ENCODE assay signal across 22 mouse cellular contexts in the genomic region with DNA sequence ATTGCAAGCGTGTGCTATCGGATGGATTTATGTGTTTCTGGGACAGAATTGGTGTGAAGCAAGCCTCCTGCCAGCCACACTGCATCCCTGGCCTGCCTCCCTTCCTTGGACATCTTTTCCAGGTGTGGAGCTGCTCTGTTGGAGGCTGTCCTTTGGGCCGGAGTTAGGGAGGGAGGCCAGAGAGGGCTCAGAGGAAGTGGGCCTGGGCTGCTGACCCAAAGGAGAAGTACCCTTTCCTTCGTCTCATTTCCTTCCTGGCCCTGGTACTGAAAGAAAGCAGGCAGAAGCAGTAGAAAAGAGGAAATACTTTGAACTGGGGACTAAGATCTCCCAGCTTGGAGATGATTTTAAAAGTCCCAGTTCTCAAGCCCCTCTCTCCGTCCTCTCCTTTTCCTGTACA. TPM values are rescaled to one million over a fixed set of nuclear protein-coding genes. Genes with fewer than 3 reads are reported as not detected.
DNase-seq lines count a peak whose midpoint lies in the region; ATAC-seq and TF ChIP-seq lines count a peak whose summit lies in the region.
"Had no signal": no experiment of that assay in that cellular context is flagged by ENCODE, and none has a peak within 500 bp of the region (broad histone marks: within the 10 kb centered on the region; RNA-seq: fewer than 3 reads in every experiment).

No protein-coding gene starts in this region.

- no peaks in the 10 kb centered on the region for H3K79me2 ChIP-seq in liver, adult 2 months (ENCODE audit: control insufficient read depth, insufficient read depth, low read length)

- no peaks in the 10 kb centered on the region for H3K27me3 ChIP-seq in liver, adult 2 months (ENCODE audit: control insufficient read depth, insufficient read depth, low read length)
- no peaks in the 10 kb centered on the region for H3K27me3 ChIP-seq in liver, embryonic 12.5 days (replicated peaks)
- H3K27me3 ChIP-seq in megakaryocyte, embryonic 14.5 days (replicated peaks): no peaks in the 10 kb centered on the region
- H3K27me3 ChIP-seq in hindbrain, embryonic 11.5 days (ENCODE audit: control insufficient read depth, insufficient read depth, low read length): no peaks in the 10 kb centered on the region
- H3K27me3 ChIP-seq: forebrain, embryonic 12.5 days; Patski had no signal

- no peak overlapping the region for H3K4me2 ChIP-seq in liver, embryonic 12.5 days
- no peak overlapping the region for H3K4me2 ChIP-seq in hindbrain, embryonic 11.5 days (replicated peaks; ENCODE audit: low read depth, low read length)
- H3K4me2 ChIP-seq: forebrain, embryonic 12.5 days had no signal

- no peaks in the 10 kb centered on the region for H3K36me3 ChIP-seq in liver, adult 2 months (ENCODE audit: control insufficient read depth, insufficient read depth, low read length)
- H3K36me3 ChIP-seq in liver, embryonic 12.5 days: peaks cover 76% of the 10 kb centered on the region
- H3K36me3 ChIP-seq in megakaryocyte, embryonic 14.5 days (replicated peaks; ENCODE audit: low read length): peaks cover 97% of the 10 kb centered on the region
- no peaks in the 10 kb centered on the region for H3K36me3 ChIP-seq in hindbrain, embryonic 11.5 days (ENCODE audit: control insufficient read depth, insufficient read depth, low read length)

- TF ChIP-seq POLR2A in liver, adult 2 months (IDR thresholded peaks at IDR 0.05; ENCODE audit: extremely low read depth, insufficient read depth, low read length): no peak
- TF ChIP-seq POLR2A in bone marrow macrophage, adult 2 months (IDR thresholded peaks at IDR 0.05; ENCODE audit: borderline replicate concordance, low read depth, low read length): no peak

- no peak for TF ChIP-seq CTCF in liver, adult 2 months (IDR thresholded peaks at IDR 0.05; ENCODE audit: low read depth, low read length)
- no peak for TF ChIP-seq CTCF in bone marrow macrophage, adult 2 months (IDR thresholded peaks at IDR 0.05; ENCODE audit: low read depth, low read length)

- peak overlapping the region; percentile 15 for H3K27ac ChIP-seq in liver, adult 2 months (replicated peaks; ENCODE audit: insufficient read depth, low read depth, low read length)
- peak overlapping the region; percentile 91 for H3K27ac ChIP-seq in bone marrow macrophage, adult 2 months (ENCODE audit: insufficient read depth, low read depth, low read length)
- H3K27ac ChIP-seq in liver, embryonic 12.5 days: 0 out of 2 replicates have a peak overlapping the region, but pooled peaks have one; percentile 38
- no peak overlapping the region for H3K27ac ChIP-seq in hindbrain, embryonic 11.5 days (ENCODE audit: low read depth, low read length)
- H3K27ac ChIP-seq: forebrain, embryonic 12.5 days; heart, adult 2 months; hindbrain, embryonic 10.5 days had no signal

- H3K9ac ChIP-seq in liver, adult 2 months (ENCODE audit: low read depth, low read length): no peak overlapping the region
- no peak overlapping the region for H3K9ac ChIP-seq in liver, embryonic 12.5 days
- H3K9ac ChIP-seq in hindbrain, embryonic 11.5 days (ENCODE audit: low read depth, low read length): no peak overlapping the region
- H3K9ac ChIP-seq: forebrain, embryonic 12.5 days had no signal

- no peak for DNase-seq in liver, adult 2 months (ENCODE audit: extremely low read depth, low read depth, low spot score)
- no peak for DNase-seq in liver
- no peak for DNase-seq in adrenal gland, postnatal 14 days
- no peak for DNase-seq in left cerebral cortex, adult 9 months (ENCODE audit: low spot score in 2 of 2)
- no peak for DNase-seq in hindbrain, embryonic 11.5 days (ENCODE audit: low spot score)
- DNase-seq: adrenal gland, adult 8-10 months; cerebellum, adult 11-12 months; cerebellum, postnatal 36 days; heart, adult 2 months; kidney, adult 2 months; kidney, postnatal 10 days; lung, postnatal 10 days; right cerebral cortex, postnatal 4 days; thymus, postnatal 36 days had no signal

- no peak overlapping the region for H3K4me3 ChIP-seq in liver, adult 2 months (ENCODE audit: insufficient read depth, low read depth, low read length)
- 0 out of 2 replicates have a peak overlapping the region, but pooled peaks have one; percentile 6 for H3K4me3 ChIP-seq in bone marrow macrophage, adult 2 months (ENCODE audit: insufficient read depth, low read length)
- no peak overlapping the region for H3K4me3 ChIP-seq in liver, embryonic 12.5 days
- peak overlapping the region; percentile 19 for H3K4me3 ChIP-seq in megakaryocyte, embryonic 14.5 days (replicated peaks)
- no peak overlapping the region for H3K4me3 ChIP-seq in hindbrain, embryonic 11.5 days (ENCODE audit: low read depth, low read length)
- H3K4me3 ChIP-seq: forebrain, embryonic 12.5 days; heart, adult 2 months; hindbrain, embryonic 10.5 days had no signal

- WGBS in liver, adult 2 months: 72% methylated on average over 5 of the region's 5 CpGs
- 83% methylated on average over 5 of the region's 5 CpGs for WGBS in liver, embryonic 12.5 days (ENCODE audit: insufficient replicate concordance)
- 89% methylated on average over 5 of the region's 5 CpGs for WGBS in hindbrain, embryonic 11.5 days

- no peaks in the 10 kb centered on the region for H3K9me3 ChIP-seq in liver, embryonic 12.5 days (replicated peaks)
- H3K9me3 ChIP-seq in megakaryocyte, embryonic 14.5 days: peaks cover 13% of the 10 kb centered on the region
- no peaks in the 10 kb centered on the region for H3K9me3 ChIP-seq in hindbrain, embryonic 11.5 days (ENCODE audit: control insufficient read depth, low read length)
- H3K9me3 ChIP-seq: forebrain, embryonic 12.5 days; hindbrain, embryonic 10.5 days had no signal

- no peak for ATAC-seq in liver, embryonic 12.5 days
- ATAC-seq in hindbrain, embryonic 11.5 days (ENCODE audit: low FRiP score): no peak
- ATAC-seq: inflammation-experienced regulatory T-cells, adult 6 months; midbrain, embryonic 16.5 days; Patski had no signal

- H3K4me1 ChIP-seq in liver, adult 2 months (ENCODE audit: control insufficient read depth, insufficient read depth, low read length): peaks cover 16% of the 10 kb centered on the region
- H3K4me1 ChIP-seq in bone marrow macrophage, adult 2 months (ENCODE audit: control insufficient read depth, insufficient read depth, low read length): peaks cover 52% of the 10 kb centered on the region
- peaks cover 75% of the 10 kb centered on the region for H3K4me1 ChIP-seq in liver, embryonic 12.5 days
- H3K4me1 ChIP-seq in megakaryocyte, embryonic 14.5 days: peaks cover 100% of the 10 kb centered on the region
- peaks cover 2% of the 10 kb centered on the region; the same call in 1 of the 2 replicates for H3K4me1 ChIP-seq in hindbrain, embryonic 11.5 days (replicated peaks; ENCODE audit: control insufficient read depth, insufficient read depth, low read length)

RNA-seq across cellular contexts. Expression of gene Arrb1, which starts 14.4 kb away (rescaled TPM):
- total RNA-seq in liver, adult 2 months (2014; rRNA removed): 6.5 and 9.5 TPM in 2 replicates
- polyA plus RNA-seq in liver, adult 2 months (2012; rRNA removed): 5.3 and 6.2 TPM in 2 replicates
- 127 and 135 TPM in 2 replicates for polyA plus RNA-seq in bone marrow macrophage, adult 2 months (2012; ENCODE audit: insufficient read depth, insufficient read length, missing spikeins)
- polyA plus RNA-seq in liver, embryonic 12.5 days (2016; fragmentation: Nextera tagmentation; extraction: Ambion mirVana): 134 and 136 TPM in 2 replicates
- 11.2 and 43.4 TPM in 2 replicates for polyA plus RNA-seq in megakaryocyte, embryonic 14.5 days (2012; ENCODE audit: insufficient read depth, low replicate concordance)
- total RNA-seq in adrenal gland, postnatal 14 days (2021): 48.9 and 57.9 TPM in 2 replicates
- polyA plus RNA-seq in hindbrain, embryonic 11.5 days (2014; fragmentation: Nextera tagmentation; extraction: Ambion mirVana): 4.5 and 5.4 TPM in 2 replicates

Comparison
In these comparisons a context has a peak if more than half of its experiments do, and no peak if none do; other contexts are left out.
1. H3K4me3 ChIP-seq: peak in bone marrow macrophage, adult 2 months (single experiment) and megakaryocyte, embryonic 14.5 days (single experiment); none in liver, adult 2 months (single experiment), liver, embryonic 12.5 days (single experiment) and hindbrain, embryonic 11.5 days (single experiment).